Mouse (Mus musculus): ENCODE data around the gene Ttc9. TPM values are rescaled to one million over a fixed set of nuclear protein-coding genes. Genes with fewer than 3 reads are reported as not detected.

The Ttc9 gene
- 2.9 and 3.1 TPM in 2 replicates for polyA plus RNA-seq (2014; fragmentation: Nextera tagmentation; extraction: Ambion mirVana)

GRCm38 (mm10) chr12:81630915-81631660, at the start of gene Ttc9:
Gene Ttc9, plus strand, starts transcription at chr12:81631249.
- H3K27me3 ChIP-seq (ENCODE audit: control insufficient read depth, insufficient read depth, low read length): no peaks in the 10 kb centered on the region
- WGBS: under 1% methylated on average over 78 of the region's 82 CpGs

GRCm38 (mm10) chr12:81594902-81595671, 36.0 kb upstream of the Ttc9 start, which contains the start of gene Med6:
Gene Med6, minus strand, starts transcription at chr12:81595008.
- WGBS: 3% methylated on average over 36 of the region's 36 CpGs
- peak; percentile 98 for DNase-seq (ENCODE audit: low spot score)
- Histone ChIP-seq H3K9me3 (ENCODE audit: control insufficient read depth, low read length) (no peaks in the 10 kb centered on the region), H3K4me1 (replicated peaks; ENCODE audit: control insufficient read depth, insufficient read depth, low read length) (no peaks in the 10 kb centered on the region), H3K4me3 (ENCODE audit: low read depth, low read length) (peak within 1 kb of the TSS; percentile 81), H3K36me3 (ENCODE audit: control insufficient read depth, insufficient read depth, low read length) (no peaks in the 10 kb centered on the region), H3K9ac (ENCODE audit: low read length) (peak within 1 kb of the TSS; percentile 80), H3K4me2 (ENCODE audit: low read depth, low read length, severe bottlenecking) (peak within 1 kb of the TSS; percentile 71), H3K27me3 (ENCODE audit: control insufficient read depth, insufficient read depth, low read length) (no peaks in the 10 kb centered on the region), H3K27ac (ENCODE audit: low read depth, low read length) (no peak within 1 kb of the TSS)
- ATAC-seq (replicated peaks; ENCODE audit: low FRiP score): peak; percentile 99

More at GRCm38 (mm10) chr12:81630915-81631660, at the start of gene Ttc9:
- Histone ChIP-seq H3K9me3 (ENCODE audit: control insufficient read depth, low read length) (no peaks in the 10 kb centered on the region), H3K4me2 (ENCODE audit: low read depth, low read length, severe bottlenecking) (peak within 1 kb of the TSS; percentile 93), H3K36me3 (ENCODE audit: control insufficient read depth, insufficient read depth, low read length) (no peaks in the 10 kb centered on the region), H3K4me1 (replicated peaks; ENCODE audit: control insufficient read depth, insufficient read depth, low read length) (no peaks in the 10 kb centered on the region; the same call in 1 of the 2 replicates), H3K9ac (ENCODE audit: low read length) (peak within 1 kb of the TSS; percentile 86), H3K27ac (ENCODE audit: low read depth, low read length) (peak within 1 kb of the TSS; percentile 74), H3K4me3 (ENCODE audit: low read depth, low read length) (peak within 1 kb of the TSS; percentile 69)
- DNase-seq (ENCODE audit: low spot score) (peak; percentile 86), ATAC-seq (replicated peaks; ENCODE audit: low FRiP score) (peak; percentile 93)

DNA sequence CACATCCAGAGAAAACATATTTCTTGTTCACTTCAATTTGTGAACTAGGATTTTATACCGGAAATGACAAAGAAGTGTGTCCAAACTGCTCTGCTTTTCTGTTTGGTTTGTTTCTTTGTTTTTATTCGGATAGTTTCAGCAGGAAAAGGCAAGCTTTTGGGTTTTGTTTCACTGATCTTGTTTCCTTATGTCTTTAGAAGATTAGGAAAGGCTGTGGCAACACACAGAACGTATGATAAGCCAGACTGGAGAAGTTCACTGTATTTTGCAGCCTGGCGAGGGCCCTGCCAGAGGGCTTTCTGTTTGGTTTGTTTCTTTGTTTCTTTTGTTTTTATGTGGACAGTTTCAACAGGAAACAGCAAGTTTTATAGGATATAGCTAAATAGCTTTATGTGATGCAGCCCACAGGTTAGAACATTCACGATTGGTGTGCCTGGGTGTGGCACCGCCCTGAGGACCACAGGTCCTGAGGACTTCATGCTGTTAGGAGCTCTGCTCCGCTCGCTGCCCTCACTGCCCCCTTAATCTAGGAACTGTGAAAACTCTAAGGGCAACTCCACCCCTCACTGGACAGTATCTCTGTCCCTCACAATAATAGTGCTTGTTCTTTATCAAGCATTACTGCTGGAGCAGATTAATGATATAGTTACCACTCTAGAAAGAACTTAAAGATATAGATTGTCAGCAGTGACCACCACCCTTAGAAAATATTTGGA, 34.3 kb upstream of the Ttc9 start:
- no peaks in the 10 kb centered on the region for H3K9me3 ChIP-seq (ENCODE audit: control insufficient read depth, low read length)

DNA sequence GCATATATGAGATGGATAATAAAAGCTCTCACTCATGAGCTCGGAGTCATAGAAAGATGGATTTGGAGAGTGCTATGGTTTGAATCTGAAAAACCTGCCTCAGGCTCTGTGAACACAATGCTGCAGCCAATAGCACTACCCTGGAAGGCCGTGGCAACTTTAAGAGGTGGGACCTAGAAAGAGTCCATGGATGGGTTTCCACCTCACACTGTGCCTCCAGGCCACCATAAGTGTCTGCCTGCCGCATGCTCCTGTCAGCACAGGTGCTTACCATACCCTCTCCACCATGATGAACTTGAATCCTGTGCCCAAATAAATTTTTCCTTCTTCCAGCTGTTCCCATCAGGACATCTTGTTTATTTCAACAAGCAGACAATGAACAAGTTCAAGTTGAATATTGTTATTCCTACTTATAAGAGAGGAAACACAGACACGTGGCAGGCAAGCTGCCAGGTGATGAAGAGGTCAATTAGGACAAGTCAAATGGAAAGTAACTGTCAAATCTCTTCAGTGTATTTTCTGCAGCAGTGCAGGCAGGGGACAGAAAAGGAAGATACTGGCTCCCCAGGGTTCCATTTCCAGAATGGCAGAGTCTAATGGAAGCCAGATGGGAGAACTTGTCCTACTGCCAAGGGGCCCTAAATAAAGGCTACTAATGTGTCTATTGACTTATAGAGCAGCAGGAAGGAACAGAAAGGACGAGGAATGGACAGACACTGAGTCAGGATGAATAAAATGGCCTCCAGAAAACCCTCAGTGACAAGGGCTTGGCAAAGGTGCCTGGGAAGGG, 25.9 kb upstream of the Ttc9 start:
- no peak overlapping the region for H3K4me3 ChIP-seq (ENCODE audit: low read depth, low read length)
- H3K4me2 ChIP-seq (ENCODE audit: low read depth, low read length, severe bottlenecking): no peak overlapping the region
- 71% methylated on average over 5 of the region's 5 CpGs for WGBS
- no peaks in the 10 kb centered on the region for H3K27me3 ChIP-seq (ENCODE audit: control insufficient read depth, insufficient read depth, low read length)
- H3K9ac ChIP-seq (ENCODE audit: low read length): no peak overlapping the region
- no peaks in the 10 kb centered on the region for H3K4me1 ChIP-seq (replicated peaks; ENCODE audit: control insufficient read depth, insufficient read depth, low read length)
- no peaks in the 10 kb centered on the region for H3K36me3 ChIP-seq (ENCODE audit: control insufficient read depth, insufficient read depth, low read length)
- H3K9me3 ChIP-seq (ENCODE audit: control insufficient read depth, low read length): no peaks in the 10 kb centered on the region
- no peak for ATAC-seq (replicated peaks; ENCODE audit: low FRiP score)
- no peak for DNase-seq (ENCODE audit: low spot score)
- H3K27ac ChIP-seq (ENCODE audit: low read depth, low read length): no peak overlapping the region

More for the DNA sequence above, 34.3 kb upstream of the Ttc9 start:
- H3K27ac ChIP-seq (ENCODE audit: low read depth, low read length): no peak overlapping the region
- no peak overlapping the region for H3K9ac ChIP-seq (ENCODE audit: low read length)
- H3K27me3 ChIP-seq (ENCODE audit: control insufficient read depth, insufficient read depth, low read length): no peaks in the 10 kb centered on the region
- no peak overlapping the region for H3K4me2 ChIP-seq (ENCODE audit: low read depth, low read length, severe bottlenecking)
- DNase-seq (ENCODE audit: low spot score): no peak
- no peaks in the 10 kb centered on the region for H3K4me1 ChIP-seq (replicated peaks; ENCODE audit: control insufficient read depth, insufficient read depth, low read length)
- no peak overlapping the region for H3K4me3 ChIP-seq (ENCODE audit: low read depth, low read length)
- no peak for ATAC-seq (replicated peaks; ENCODE audit: low FRiP score)
- no peaks in the 10 kb centered on the region for H3K36me3 ChIP-seq (ENCODE audit: control insufficient read depth, insufficient read depth, low read length)
- 80% methylated on average over 8 of the region's 8 CpGs for WGBS

GRCm38 (mm10) chr12:81609445-81609844, 21.6 kb upstream of the Ttc9 start:
- Histone ChIP-seq H3K4me1 (replicated peaks; ENCODE audit: control insufficient read depth, insufficient read depth, low read length) (no peaks in the 10 kb centered on the region), H3K27me3 (ENCODE audit: control insufficient read depth, insufficient read depth, low read length) (no peaks in the 10 kb centered on the region), H3K9me3 (ENCODE audit: control insufficient read depth, low read length) (no peaks in the 10 kb centered on the region), H3K4me2 (ENCODE audit: low read depth, low read length, severe bottlenecking) (no peak overlapping the region), H3K9ac (ENCODE audit: low read length) (no peak overlapping the region), H3K27ac (ENCODE audit: low read depth, low read length) (no peak overlapping the region), H3K36me3 (ENCODE audit: control insufficient read depth, insufficient read depth, low read length) (no peaks in the 10 kb centered on the region), H3K4me3 (ENCODE audit: low read depth, low read length) (no peak overlapping the region)
- DNase-seq (ENCODE audit: low spot score) (no peak), ATAC-seq (replicated peaks; ENCODE audit: low FRiP score) (no peak)

GRCm38 (mm10) chr12:81615807-81616206, 15.2 kb upstream of the Ttc9 start:
- H3K27me3 ChIP-seq (ENCODE audit: control insufficient read depth, insufficient read depth, low read length): no peaks in the 10 kb centered on the region
- H3K4me1 ChIP-seq (replicated peaks; ENCODE audit: control insufficient read depth, insufficient read depth, low read length): no peaks in the 10 kb centered on the region
- H3K9me3 ChIP-seq (ENCODE audit: control insufficient read depth, low read length): no peaks in the 10 kb centered on the region
- no peak for DNase-seq (ENCODE audit: low spot score)
- no peak overlapping the region for H3K4me2 ChIP-seq (ENCODE audit: low read depth, low read length, severe bottlenecking)
- ATAC-seq (replicated peaks; ENCODE audit: low FRiP score): no peak
- H3K27ac ChIP-seq (ENCODE audit: low read depth, low read length): no peak overlapping the region
- H3K4me3 ChIP-seq (ENCODE audit: low read depth, low read length): no peak overlapping the region
- no peaks in the 10 kb centered on the region for H3K36me3 ChIP-seq (ENCODE audit: control insufficient read depth, insufficient read depth, low read length)
- no peak overlapping the region for H3K9ac ChIP-seq (ENCODE audit: low read length)
- 85% methylated on average over 6 of the region's 6 CpGs for WGBS

DNA sequence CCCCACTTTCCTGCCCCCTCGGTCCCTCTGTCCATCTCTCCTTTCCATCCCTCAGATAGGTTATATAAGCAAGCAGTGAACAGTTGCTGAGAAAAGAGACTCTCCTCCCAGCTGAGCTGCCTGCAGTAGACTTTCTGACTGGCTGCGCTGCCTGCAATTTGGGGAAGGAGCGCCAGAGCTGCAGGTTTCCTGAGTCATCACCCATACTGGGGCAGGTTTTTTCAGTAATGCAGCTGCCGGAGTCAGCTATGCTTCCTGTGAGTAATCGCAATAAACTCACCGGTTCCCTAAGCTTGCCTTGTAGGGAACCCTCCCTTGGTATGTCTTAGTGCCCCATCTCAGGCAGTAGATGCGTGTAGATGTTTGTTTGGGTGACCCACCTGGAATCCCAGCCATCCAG, 14.1 kb upstream of the Ttc9 start:
- WGBS: 82% methylated on average over 7 of the region's 7 CpGs
- H3K27me3 ChIP-seq (ENCODE audit: control insufficient read depth, insufficient read depth, low read length): no peaks in the 10 kb centered on the region
- no peaks in the 10 kb centered on the region for H3K9me3 ChIP-seq (ENCODE audit: control insufficient read depth, low read length)
- no peak overlapping the region for H3K27ac ChIP-seq (ENCODE audit: low read depth, low read length)
- no peak overlapping the region for H3K4me3 ChIP-seq (ENCODE audit: low read depth, low read length)
- H3K4me1 ChIP-seq (replicated peaks; ENCODE audit: control insufficient read depth, insufficient read depth, low read length): no peaks in the 10 kb centered on the region
- H3K36me3 ChIP-seq (ENCODE audit: control insufficient read depth, insufficient read depth, low read length): no peaks in the 10 kb centered on the region
- no peak for ATAC-seq (replicated peaks; ENCODE audit: low FRiP score)
- no peak overlapping the region for H3K9ac ChIP-seq (ENCODE audit: low read length)
- no peak for DNase-seq (ENCODE audit: low spot score)
- H3K4me2 ChIP-seq (ENCODE audit: low read depth, low read length, severe bottlenecking): no peak overlapping the region

DNA sequence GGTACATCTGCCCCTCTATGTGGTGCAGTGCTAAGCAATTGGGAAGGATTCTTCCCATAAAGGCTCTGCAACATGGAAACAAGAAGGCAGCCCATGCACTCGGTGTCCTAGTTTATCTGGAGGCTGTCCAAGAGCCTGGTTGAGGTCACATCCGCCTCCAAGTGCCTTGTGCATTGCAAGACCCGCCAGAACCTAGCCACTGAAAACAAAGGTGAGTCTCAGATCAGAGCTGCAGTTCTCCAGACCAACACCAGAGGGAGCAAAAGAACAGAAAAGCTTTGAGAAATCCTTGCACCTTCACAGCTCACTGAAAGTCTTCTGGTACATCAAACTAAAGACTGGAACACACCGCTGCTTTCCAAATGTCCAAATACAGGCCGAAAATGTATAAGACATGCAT, 11.7 kb upstream of the Ttc9 start:
- Histone ChIP-seq H3K4me3 (ENCODE audit: low read depth, low read length) (no peak overlapping the region), H3K4me1 (replicated peaks; ENCODE audit: control insufficient read depth, insufficient read depth, low read length) (no peaks in the 10 kb centered on the region), H3K4me2 (ENCODE audit: low read depth, low read length, severe bottlenecking) (no peak overlapping the region), H3K27me3 (ENCODE audit: control insufficient read depth, insufficient read depth, low read length) (no peaks in the 10 kb centered on the region), H3K36me3 (ENCODE audit: control insufficient read depth, insufficient read depth, low read length) (no peaks in the 10 kb centered on the region), H3K27ac (ENCODE audit: low read depth, low read length) (no peak overlapping the region), H3K9ac (ENCODE audit: low read length) (no peak overlapping the region), H3K9me3 (ENCODE audit: control insufficient read depth, low read length) (no peaks in the 10 kb centered on the region)
- no peak for ATAC-seq (replicated peaks; ENCODE audit: low FRiP score)
- WGBS: 21% methylated on average over 5 of the region's 5 CpGs
- peak; percentile 85 for DNase-seq (ENCODE audit: low spot score)

All from forebrain, embryonic 11.5 days (tissue).